Mouse (Mus musculus) heart, postnatal 25 days (tissue): ENCODE data around the gene Mrgprd. TPM values are rescaled to one million over a fixed set of nuclear protein-coding genes. Genes with fewer than 3 reads are reported as not detected.

Experiments used
- DNase-seq: peaks from one replicate; pipeline ENCODE4 v3.0.0; 2022; ENCODE audit warnings: low spot score
- intact Hi-C: fragments of 180-260 bp; cut with DNase I; formaldehyde crosslinking; loops from one replicate; pipeline ENCODE4 v1.15.1; 2025
- total RNA-seq, 2 experiments: library from RNA; stranded (reverse); gene quantifications; 2 replicates each; pipeline ENCODE4 v1.2.3; 2021

The Mrgprd gene
- total RNA-seq: not detected

- DNase-seq: no peak
- intact Hi-C loops: no loop called here
These were observed at the start of gene Mrgprd for GRCm38 (mm10) chr7:145314785-145315411. Gene Mrgprd, plus strand, starts transcription at chr7:145314835.

GRCm38 (mm10) chr7:145266011-145266410 is 48.6 kb upstream of the Mrgprd start:
- intact Hi-C loops: no loop called here
- peak; percentile 58 for DNase-seq

- intact Hi-C loops: no loop called here
- DNase-seq: no peak
These were observed 45.7 kb upstream of the Mrgprd start for GRCm38 (mm10) chr7:145268890-145269289.

GRCm38 (mm10) chr7:145270955-145271354 is 43.7 kb upstream of the Mrgprd start:
- intact Hi-C loops: no loop called here

GRCm38 (mm10) chr7:145275488-145275887 is 39.1 kb upstream of the Mrgprd start:
- intact Hi-C loops: no loop called here
- no peak for DNase-seq

More at GRCm38 (mm10) chr7:145270955-145271354, 43.7 kb upstream of the Mrgprd start:
- DNase-seq: no peak

GRCm38 (mm10) chr7:145281396-145281795 is 33.2 kb upstream of the Mrgprd start:
- no peak for DNase-seq

GRCm38 (mm10) chr7:145283041-145283440 is 31.6 kb upstream of the Mrgprd start:
- no peak for DNase-seq
- intact Hi-C loops: no loop called here

More at GRCm38 (mm10) chr7:145281396-145281795, 33.2 kb upstream of the Mrgprd start:
- intact Hi-C loops: no loop called here

GRCm38 (mm10) chr7:145283487-145284187 is 31.0 kb upstream of the Mrgprd start, which contains the start of gene Tpcn2:
Gene Tpcn2, minus strand, starts transcription at chr7:145284011.
- intact Hi-C loops: no loop called here

GRCm38 (mm10) chr7:145284293-145284692 is 30.3 kb upstream of the Mrgprd start:
- no peak for DNase-seq
- intact Hi-C loops: no loop called here

More at GRCm38 (mm10) chr7:145283487-145284187, 31.0 kb upstream of the Mrgprd start, which contains the start of gene Tpcn2:
- DNase-seq: peak; percentile 89

GRCm38 (mm10) chr7:145285476-145285875 is 29.2 kb upstream of the Mrgprd start:
- intact Hi-C loops: no loop called here
- DNase-seq: no peak

- intact Hi-C loops: no loop called here
- no peak for DNase-seq
These were observed 27.2 kb upstream of the Mrgprd start for GRCm38 (mm10) chr7:145287410-145287809.

- intact Hi-C loops: no loop called here
These were observed 25.3 kb upstream of the Mrgprd start for GRCm38 (mm10) chr7:145289302-145289701.

GRCm38 (mm10) chr7:145291847-145292246 is 22.8 kb upstream of the Mrgprd start:
- no peak for DNase-seq
- intact Hi-C loops: no loop called here

More at GRCm38 (mm10) chr7:145289302-145289701, 25.3 kb upstream of the Mrgprd start:
- no peak for DNase-seq

- intact Hi-C loops: no loop called here
- no peak for DNase-seq
These were observed 21.9 kb upstream of the Mrgprd start for GRCm38 (mm10) chr7:145292726-145293125.

GRCm38 (mm10) chr7:145293859-145294258 is 20.8 kb upstream of the Mrgprd start:
- no peak for DNase-seq
- intact Hi-C loops: no loop called here

GRCm38 (mm10) chr7:145298666-145299490 is 15.8 kb upstream of the Mrgprd start:
- DNase-seq: no peak
- intact Hi-C loops: no loop called here

GRCm38 (mm10) chr7:145299562-145300320 is 14.9 kb upstream of the Mrgprd start:
- DNase-seq: peak; percentile 53
- intact Hi-C loops: no loop called here

- peak; percentile 81 for DNase-seq
- intact Hi-C loops: no loop called here
These were observed 14.2 kb upstream of the Mrgprd start, which contains the start of gene Mrgprf for GRCm38 (mm10) chr7:145300321-145301007. Gene Mrgprf, plus strand, starts transcription at chr7:145300828.

GRCm38 (mm10) chr7:145301008-145301340 is 13.7 kb upstream of the Mrgprd start:
- intact Hi-C loops: no loop called here
- DNase-seq: no peak
